Mouse (Mus musculus) left cerebral cortex, adult 9 months (tissue): ENCODE results near the gene Ank2.
"Not testable (repeated sequence)": the region's sequence is repeated elsewhere in the genome, so short reads cannot be mapped to it uniquely, and the experiment has no call there.

ENCODE experiments used
- DNase-seq, 2 experiments: peaks; one replicate each; pipeline ENCODE4 v3.0.0; 2022; ENCODE audit warnings: low spot score in 2 of 2

Ank2 gene

DNA sequence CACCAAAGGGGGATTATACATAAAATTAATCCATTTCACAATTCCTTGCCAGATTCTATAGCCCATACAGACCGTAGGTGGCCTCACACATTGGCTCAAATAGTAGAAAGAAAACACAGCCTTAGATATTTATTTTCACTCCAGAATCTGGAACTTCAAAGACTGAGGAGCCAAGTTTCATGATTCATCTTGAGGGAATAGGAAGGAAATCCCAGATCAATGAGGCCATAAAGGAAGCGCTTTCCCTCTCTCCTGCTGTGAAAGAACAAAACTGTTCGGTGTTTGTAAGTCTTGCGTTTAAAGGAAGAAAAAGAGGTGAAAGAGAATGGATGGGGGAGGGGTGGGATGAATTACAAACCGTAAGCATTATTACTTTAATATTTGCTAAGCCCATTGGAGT is 137.8 kb downstream of the Ank2 start:
- no peak for DNase-seq

DNA sequence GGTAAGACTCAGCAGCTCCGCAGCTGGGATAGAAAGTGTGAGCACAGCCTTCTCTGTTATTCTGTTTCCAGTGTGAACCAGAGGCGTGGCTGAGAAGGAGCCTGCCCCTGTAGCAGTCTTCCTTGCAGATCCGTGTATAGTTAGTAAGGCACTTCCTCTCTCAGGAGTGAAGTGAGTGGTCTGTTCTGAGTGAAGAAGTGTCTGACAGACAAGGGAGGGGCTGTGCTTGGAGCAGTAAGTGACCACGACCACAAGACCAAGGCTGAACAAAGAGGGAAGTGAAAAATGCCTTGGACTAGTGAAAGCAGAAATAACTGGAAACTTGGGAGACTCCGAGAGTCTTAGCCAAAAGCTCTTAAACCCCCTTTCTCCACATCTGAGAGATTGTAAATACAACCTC is 143.9 kb downstream of the Ank2 start:
- DNase-seq = peak in 1 of 2 experiments; percentile 18

DNA sequence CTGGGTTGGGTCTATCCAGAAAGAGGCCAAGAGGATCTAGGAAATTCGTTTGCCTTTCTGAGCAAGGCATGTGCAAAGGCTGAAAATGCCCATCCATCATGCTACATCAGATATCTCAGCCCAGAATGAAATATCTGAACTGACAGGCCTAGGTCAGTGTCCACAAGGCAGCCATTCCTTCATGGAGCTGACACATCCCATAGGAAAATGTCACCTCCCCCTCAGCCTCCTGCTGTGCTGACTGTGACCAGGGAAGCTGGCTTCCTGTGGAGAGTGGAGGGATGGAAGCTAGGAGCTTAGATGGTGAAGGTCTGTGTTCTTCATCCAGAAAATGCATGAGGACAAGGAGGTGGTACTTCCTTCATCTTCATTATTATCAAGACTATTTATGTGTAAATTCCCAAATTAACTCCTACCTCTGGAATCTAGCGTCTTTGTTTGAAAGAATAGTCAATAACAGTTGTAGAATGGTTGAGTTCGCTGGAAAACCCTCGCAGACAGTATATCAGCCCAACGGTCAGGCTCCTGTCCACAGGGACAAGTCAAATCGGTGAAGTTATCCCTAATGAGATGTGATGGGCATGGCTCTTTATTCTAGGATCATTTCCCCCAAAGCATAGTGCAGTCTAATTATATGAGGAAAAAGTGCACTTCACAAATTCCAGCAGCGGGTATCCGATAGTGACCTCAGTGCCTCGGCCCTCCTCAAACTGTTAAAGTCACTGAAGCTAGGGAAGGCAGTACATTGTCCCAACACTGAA is 148.4 kb downstream of the Ank2 start:
- DNase-seq = no peak

DNA sequence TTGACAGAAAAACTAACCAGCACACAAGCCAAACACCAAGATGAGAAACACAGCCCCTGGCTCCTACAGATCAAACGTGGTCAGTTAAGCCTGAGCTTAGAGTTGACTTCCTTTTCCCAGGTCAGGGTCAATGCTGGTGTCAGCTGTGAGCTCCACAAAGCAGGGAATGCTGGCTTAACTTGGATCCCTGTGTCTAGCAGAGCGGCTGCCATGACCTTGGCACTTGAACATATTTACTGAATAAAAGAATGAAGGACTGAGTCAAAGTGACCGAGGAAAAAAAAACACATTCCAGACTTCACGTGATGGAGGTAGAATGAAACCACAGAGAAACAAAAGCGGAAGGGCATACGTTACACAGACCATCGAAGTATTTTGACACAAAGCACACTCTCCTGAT is 150.2 kb downstream of the Ank2 start:
- DNase-seq = no peak

DNA sequence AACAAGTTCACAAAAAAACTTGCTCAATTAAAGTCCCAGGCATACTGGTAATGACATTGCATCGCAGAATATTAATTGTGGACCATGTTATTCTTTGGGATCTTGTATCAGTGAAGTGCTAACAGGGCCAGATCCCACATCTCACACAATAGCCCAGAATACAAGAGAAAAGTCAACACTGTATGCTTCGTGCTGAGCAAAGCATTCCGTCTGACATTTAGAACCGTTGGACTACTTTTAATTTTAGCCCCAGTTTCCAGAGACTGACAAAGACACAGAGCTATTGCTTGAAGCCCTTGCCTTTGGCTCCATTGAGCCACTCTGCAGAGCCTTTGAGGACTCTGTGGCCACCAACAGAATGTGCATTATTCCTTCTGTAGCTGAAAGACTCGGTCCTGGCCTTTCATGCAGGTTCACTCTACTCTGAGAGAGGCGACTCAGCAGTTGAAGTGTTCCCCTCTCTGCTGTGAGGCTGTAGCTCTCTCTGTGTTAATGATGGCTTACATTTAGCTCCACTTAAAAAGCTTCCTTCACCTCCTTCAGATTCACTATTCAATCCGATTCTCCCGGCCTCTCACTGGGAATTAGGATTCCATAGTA is 153.2 kb downstream of the Ank2 start:
- no peak for DNase-seq

DNA sequence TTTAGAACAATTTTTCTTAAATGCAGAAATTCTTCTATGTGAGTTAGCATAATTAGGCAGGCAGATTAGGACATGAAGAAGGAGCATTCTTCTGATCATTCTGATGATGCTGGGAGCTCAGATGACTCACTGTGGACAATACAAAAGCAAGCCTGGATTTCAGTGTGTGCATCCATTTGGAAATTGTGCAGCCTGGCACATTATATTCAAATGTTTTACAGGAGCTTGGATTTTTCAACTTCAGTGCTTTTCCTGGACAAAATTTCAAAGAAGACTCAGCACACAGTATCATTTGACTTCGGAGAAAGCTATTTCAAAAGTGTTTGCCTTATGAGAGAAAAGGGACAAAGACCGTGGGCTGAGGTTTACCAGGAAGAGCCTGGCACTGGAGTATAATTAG is 157.8 kb downstream of the Ank2 start:
- DNase-seq = no peak

DNA sequence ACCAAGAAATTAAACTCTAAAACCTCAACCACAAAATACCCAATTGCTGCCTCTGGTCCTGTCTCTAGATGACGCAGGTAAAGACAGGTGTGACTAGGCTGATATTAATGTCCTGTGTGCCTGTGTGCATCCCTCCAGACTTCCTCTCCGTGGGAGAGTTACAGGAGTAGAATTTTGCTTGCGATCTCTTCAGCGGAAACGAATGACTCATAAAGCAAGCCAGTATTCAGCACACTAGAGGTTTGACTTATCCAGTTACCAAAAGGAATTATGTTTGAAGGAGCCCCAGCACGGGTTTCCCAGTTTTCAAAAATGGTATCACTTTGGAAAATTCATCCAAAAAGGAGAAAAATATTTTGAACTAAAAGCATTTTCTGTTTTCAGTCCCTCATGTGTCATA is 164.3 kb downstream of the Ank2 start:
- no peak for DNase-seq

DNA sequence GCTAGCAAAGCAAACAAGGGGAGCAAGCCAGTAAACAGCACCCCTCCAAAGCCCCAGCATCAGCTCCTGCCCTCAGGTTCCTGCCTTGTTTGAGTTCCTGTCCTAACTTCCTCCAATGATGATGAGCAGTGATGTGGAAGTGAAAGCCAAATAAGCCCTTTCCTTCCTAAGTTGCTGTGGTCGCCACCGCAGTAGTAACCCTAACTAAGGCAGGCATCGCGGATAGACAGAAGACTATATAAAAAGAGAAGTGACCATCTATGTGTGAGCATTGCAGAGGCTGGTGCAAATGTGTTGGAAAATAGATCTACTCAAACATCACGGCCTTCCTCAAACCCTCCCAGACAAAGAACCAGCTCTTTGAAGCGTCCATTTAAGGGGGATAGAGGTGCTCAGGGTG is 167.6 kb downstream of the Ank2 start:
- DNase-seq = no peak

DNA sequence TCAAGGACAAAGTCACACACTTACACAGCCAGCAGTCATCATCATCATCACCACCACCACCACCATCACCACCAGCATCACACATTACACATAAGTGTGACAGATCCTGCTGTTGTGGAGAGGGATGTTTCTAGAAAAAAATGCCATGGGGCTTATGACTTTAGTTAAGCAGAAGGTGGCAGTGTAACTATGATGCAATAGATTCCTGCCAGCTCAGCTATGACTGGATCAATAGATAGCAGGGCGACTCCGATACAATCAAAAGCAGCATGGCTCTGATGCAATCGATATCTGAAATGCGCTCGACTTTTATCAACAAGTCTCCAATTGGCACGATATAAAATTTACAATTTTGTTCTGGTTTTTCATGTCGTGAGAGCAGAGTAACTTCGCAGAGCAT is 172.8 kb downstream of the Ank2 start:
- no peak for DNase-seq

DNA sequence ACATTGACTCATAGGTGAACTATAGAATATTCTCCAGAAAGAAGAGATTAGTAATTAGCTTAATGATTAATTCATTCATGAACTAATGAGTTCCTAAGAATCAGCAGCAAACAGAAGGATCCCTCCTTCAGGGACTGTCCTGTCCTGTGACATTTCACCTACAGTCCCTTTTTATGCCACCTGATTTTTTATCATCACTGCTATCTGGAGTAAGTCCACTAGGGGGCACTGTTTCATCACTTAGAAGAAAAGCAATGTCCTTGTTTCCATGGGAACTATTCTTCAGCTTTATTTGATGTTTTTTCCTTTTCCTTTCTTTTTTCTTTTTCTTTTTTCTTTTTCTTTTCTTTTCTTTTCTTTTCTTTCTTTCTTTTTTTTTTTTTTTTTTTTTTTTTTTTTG is 176.3 kb downstream of the Ank2 start:
- peak in 1 of 2 experiments; percentile 74 for DNase-seq

DNA sequence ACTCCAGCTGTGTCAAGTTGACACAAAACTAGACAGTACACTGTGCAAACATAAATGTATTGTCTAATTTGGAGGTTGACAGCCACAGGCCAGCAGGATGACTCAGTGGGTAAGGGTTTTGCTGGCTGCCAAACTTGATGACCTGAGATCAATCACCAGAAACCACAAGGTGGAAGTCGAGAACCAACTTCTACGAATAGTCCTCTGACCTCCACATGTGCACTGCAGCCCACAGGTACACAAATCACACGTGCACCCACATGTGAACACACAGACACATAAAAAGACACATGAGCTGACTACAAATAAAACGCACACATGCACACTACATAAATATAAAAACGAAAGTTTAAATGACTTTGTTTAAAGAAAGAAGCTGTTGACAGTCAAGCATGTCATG is 177.5 kb downstream of the Ank2 start:
- DNase-seq = no peak

DNA sequence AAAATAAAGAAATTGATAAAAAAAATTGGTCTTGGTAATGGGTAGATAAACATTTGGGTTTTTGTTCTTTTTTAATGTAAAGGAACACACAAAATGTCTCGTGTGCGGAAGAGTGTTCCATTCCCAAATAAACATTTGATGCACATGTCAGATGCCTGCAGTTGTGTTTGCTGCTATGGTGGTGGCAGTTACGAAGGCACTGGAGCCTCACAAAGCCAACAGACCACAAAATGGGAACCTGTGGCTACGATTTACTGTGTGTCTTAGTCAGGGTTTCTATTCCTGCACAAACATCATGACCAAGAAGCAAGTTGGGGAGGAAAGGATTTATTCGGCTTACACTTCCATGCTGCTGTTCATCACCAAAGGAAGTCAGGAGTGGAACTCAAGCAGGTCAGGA is 178.1 kb downstream of the Ank2 start:
- DNase-seq = not testable (repeated sequence)

DNA sequence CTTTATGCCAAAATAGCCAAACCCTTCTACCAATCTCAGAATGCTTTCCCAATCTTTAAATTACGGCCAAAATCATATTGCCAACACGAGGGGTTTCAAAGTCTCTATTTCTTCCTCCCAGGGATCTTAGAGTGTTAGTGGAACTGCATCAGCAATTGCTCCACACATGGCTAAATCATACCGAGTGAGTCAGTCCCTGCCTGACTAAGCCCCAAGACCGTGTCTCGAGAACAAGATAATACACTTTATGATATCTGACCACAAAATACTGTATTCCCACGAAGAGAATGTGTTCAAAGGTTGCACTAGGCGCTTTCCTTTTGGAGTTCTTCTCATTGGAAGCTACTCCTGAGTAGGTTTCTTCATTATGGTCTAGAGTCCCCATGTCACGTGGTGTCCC is 178.8 kb downstream of the Ank2 start:
- DNase-seq = no peak

DNA sequence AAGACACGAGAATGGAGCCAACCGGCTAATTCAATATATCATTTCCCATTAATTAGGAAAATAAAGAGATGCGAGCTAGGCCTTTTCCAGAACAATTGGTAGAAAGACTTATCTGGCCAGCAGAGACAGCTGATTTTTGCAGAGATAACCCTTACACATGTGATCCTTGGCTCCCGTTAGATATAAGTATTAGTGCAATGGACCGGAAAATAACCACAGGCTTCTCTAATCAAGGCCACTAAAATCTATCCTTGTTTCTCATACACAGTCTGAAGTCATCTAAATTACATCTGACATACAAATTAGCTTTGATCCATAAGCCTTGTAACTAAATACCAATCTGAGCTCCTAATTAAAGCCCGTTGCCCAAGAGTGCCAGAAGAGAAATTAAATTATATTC is 181.5 kb downstream of the Ank2 start:
- no peak for DNase-seq

DNA sequence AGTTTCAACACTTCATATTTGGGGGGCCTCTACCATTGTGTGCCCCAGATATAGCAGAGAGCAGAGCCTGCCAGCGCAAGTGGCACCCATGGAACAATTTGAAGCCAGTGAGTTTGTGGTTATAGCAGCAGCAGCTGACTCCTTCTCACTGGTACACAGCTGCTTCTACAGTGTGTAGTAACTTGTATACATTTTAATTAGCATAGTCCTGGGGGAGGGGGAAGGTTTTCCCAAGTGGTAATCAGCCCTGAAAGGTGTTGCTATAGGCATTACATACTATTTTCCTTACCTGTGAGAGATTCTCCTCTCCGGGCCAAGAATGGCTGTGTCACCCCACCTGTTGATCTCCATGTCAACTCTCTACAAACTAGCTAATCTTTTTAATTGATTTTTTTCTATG is 182.4 kb downstream of the Ank2 start:
- no peak for DNase-seq

DNA sequence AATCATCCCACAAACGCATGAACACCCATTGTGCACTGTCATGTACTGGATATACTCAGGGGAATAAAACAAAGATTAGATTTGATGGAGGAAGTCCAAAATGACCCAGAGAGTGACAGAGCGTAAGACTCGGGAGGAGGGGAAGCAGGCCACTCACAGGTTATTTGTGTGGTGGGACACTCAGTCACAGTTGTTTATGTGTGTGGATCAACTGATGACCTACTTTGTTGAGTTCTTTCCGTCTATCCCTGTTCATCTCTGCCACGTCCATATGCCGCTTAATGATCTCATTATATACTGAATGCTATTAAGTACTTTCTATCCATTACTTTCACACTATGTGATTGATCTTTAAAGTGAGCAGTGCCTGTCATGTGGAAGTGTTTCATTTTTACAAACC is 187.6 kb downstream of the Ank2 start:
- no peak for DNase-seq

DNA sequence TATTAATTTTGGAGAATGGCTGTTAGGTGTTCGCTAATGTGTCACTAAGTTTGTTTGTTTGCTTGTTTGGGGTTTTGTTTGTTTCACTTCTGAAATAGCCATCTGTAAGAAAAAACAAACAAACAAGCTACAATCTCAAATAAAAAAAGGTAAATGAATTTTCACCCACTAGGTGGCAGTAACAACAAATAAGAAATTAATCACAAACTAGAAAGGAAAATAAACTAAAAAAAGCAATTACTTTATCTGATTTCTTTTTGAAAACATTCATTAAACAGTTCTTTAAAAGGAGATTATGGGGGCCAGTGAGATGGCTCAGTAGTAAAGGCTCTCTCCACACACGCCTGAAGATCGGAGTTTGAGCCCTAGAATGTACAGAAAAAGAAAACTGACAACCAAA is 189.1 kb downstream of the Ank2 start:
- no peak for DNase-seq

DNA sequence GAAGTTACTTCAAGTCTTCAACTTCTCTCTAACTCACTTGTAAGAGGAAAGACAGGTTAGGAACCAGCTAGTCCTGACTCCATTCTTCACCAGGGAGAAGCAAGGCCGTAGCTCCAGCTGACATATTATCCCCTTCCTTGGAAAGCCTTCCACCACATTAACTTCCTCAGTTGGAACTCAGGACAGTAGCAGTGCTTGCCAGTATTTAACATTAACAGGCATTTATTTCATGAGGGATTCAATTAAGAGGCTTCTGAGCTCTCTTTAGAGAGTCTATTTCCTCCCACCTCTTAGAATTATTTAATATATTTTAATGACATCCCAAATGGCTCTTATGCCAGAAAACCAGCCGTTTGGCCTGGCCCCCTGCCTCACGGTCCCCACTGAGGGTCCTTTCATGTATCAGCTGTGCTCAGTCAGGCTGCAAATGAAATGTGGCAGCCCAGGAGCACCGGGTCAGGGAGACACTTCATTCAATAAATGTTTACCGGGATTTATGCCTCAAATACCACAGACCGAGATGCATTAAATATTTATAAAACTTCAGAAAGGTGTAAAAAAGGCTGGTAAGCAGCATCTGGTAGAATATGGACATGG is 195.1 kb downstream of the Ank2 start:
- DNase-seq = no peak

DNA sequence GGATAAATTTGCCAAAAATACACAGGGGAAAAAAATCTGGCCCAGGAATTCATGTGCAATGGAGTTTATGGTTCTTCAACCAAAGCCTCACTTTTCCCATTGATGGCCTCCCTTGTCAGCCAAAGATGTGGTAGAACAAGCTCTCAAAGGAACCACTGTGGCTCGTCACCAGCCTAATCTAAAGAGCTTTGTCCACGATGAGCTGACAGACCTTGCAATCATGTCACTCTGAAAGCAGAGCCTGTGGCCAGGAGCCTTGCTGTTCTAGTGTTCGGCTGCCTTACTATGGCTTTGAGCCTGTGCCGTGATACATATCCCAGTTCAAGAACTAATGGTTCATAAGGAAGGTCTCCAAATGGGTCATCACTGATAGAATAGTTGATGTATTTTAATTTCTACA is 196.1 kb downstream of the Ank2 start:
- no peak for DNase-seq

DNA sequence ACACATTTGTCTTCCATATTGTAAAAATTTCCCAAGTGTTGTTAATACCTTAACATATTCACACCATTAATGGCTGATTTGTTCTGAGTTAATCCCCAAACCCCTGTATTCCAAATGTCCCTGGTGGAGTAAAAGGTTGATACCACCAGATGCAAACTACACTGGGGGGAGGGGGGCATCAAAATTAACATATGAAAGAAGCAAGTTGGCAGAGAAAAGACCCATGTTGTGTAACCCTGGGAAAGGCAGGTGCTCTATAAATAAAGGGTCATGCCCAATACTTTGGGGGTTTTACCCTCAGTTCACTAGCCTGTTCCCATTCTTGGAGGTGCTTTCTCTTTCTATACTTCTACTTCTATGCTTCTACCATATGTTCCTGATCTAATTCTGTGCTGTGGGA is 198.4 kb downstream of the Ank2 start:
- DNase-seq = no peak

DNA sequence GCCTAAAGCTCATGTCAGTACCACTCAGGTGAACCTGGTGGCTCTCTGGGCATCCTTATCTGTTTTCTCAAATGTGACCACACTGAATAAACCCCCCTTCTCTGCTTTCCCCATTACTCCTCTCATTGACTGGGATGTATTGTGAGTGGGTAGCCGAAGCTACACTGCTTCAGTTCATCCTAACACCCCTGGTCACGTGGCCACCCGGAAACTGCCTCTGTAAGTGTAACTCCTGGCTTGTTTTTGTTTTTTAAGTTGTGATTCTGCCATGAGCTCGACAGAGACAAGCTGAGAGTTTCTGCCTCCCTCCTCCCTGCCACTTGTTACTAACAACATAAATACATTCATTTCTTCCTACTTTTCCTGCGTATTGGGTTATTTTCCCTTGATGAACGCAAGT is 203.2 kb downstream of the Ank2 start:
- no peak for DNase-seq

DNA sequence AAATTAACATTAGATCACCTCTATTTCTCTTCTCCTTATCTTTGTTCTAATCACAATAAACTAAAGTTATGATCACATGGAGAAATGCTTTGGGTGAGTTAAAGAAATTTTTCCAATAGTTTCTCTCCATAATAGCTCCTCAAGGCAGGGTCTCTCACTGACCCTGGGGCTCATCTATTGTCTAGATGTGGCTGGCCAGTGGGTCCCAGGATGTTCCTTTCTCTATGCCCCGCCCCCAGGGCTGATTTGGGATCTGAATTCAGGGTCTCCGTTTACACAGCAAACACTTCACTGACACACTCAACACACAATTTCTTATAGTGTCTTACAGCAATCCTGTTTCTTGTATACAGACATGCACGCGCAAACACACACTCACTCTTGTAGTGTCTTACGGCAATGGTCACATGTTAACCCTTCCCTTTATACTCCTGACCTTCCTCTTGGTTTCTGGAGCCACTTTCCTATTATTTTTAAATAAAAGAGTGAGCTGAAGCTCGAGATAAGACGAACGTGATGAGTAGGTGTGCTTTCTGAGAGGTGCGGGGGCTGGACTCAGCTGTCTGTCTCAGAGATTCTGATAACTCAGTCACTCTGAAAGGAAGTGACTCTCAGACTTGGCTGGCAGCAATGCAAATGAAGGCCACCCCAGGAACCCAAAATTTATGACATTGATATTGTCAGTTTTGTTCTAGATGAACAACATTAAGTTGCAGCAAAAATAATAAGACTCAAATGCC is 204.4 kb downstream of the Ank2 start:
- no peak for DNase-seq

DNA sequence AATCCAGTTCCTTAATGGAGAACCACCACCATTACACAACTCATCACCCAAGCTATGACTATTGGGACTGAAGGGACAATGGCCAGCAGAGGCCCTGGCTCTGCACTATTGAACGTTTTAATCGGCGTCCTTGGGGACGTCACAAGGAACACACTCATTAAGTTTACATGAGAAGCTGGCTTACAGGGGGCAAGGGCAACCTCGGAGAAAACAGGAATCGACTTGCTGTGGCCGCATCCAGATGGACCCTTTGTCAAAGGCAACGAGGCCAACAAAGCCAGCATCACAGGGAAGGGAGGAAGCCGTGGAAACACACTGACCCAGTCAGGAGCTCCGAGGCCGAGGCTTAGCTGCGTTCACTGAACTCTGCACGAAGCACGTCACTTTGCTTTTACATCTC is 205.1 kb downstream of the Ank2 start:
- no peak for DNase-seq
